Mouse (Mus musculus) megakaryocyte, embryonic 14.5 days (primary cell): ENCODE measurements around the gene Stk10.

Experiments
- FLI1 ChIP-seq: IDR thresholded peaks from 2 replicates; pipeline ENCODE4 v1.6.1; 2012; ENCODE audit warnings: low read length, inconsistent platforms, mixed read lengths
- GATA1 ChIP-seq: IDR thresholded peaks from 3 replicates; pipeline ENCODE4 v1.6.1; 2012; ENCODE audit warnings: mixed read lengths, low read length, inconsistent platforms, borderline replicate concordance

GRCm38 (mm10) chr11:32588090-32588891 is 55.2 kb downstream of the Stk10 start:
- no peak for TF ChIP-seq GATA1
- no peak for TF ChIP-seq FLI1
